Mouse (Mus musculus): Measurements from ENCODE around the gene Vnn1.

Gene Vnn1

DNA sequence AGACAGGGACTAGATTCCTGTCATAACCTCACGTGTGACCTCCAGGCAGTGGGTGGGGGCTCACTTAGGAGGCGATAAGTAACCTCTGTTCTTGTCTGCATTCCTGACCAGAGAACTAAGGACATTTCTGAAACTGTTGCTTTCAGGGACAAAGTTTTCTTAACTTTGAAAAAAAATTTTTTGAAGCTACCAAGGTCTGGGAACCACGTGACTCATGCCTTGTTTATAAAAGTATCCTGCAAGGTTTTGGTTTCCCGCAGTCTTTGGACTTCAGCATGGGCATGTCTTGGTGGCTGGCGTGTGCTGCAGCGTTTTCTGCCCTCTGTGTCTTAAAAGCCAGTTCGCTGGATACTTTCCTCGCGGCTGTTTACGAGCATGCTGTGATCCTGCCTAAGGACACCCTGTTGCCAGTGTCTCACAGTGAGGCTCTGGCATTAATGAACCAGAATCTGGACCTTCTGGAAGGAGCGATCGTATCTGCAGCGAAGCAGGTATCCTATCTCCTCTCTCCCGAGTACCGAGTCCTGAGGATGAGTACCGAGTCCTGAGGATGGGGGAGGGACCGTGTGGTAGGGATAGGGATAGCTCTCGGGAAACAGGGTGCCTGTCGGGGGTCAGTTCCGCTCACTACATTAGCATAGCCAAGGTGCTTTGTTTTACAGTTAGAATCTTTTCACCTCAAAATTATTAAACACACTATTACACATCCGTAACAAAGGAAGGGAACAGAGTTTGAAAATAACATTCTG lies at the start of gene Vnn1:
Gene Vnn1, plus strand, starts transcription at position 88 of the 749 bp plus-strand sequence.
- no peak for DNase-seq (ENCODE audit: low spot score in 2 of 2)

DNA sequence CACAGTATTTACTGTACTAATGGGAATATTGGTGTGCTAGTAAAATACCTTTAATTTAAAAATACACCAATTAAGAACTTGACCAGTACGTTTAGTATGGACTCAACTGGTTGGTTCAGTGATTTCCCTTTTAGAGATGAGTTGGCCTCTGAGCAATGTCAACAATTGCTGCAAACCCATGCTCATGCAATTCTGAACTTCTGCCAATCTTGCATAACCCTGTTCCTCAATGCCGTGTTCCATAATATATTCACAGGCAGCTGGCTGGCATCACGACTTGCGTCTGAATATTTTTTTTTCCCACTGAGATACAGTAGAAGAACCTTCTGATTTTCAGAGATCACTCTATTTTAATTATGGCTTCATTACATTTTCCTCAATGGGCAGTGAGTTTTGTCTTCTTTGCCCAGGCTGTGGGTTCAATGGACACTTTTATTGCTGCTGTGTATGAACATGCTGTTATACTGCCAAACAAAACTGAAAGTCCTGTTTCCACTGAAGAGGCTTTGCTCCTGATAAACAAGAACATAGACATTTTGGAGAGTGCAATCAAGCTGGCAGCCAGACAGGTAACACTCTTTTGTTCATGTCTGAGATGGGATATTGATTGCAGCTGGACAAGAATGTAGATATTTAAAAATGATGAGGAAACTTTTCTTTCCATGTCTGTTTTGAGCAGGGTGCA lies 43.1 kb upstream of the Vnn1 start, which contains the start of gene Vnn3:
Gene Vnn3, plus strand, starts transcription at position 235 of the 685 bp plus-strand sequence.
- no peak for DNase-seq (ENCODE audit: low spot score in 2 of 2)

DNA sequence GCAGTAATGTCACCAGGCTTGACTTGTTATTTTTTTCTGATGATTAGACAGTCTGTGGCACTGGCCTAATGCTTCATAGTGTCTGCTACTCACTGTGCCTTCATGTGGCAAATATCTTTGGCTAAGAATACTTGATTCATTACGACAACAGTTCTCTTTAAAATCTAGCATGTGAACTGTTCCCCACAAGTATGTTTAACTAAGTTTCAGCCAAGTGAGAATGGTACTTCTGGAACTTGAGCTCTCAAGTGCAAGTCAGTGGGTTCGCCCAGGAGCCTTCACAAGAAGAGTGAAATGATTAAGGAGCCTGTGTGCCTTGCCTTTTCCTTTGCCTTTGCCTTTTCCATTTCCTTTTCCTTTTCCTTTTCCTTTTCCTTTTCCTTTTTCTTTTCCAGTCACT lies 42.4 kb upstream of the Vnn1 start:
- no peak for DNase-seq (ENCODE audit: low spot score in 2 of 2)

GRCm38 (mm10) chr10:23864362-23865312 lies 29.9 kb upstream of the Vnn1 start:
- no peak for DNase-seq (ENCODE audit: low spot score in 2 of 2)

DNA sequence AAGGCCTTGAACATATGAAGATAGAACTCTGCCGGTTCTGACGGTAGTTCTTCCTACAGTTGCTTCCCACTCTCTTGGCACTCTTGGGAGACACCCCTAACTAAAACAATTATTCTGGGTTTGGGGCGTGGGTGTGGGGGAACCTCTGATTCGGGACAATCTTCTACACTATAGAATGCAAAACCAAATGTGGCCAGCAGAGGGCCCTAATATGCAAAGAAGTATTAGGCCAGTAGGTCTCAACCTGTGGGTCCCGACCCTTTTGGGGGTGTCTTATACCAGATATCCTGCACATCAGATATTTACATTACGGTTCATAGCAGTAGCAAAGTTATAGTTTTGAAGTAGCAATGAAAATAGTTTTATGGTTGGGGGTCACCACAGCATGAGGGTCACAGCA lies 13.8 kb upstream of the Vnn1 start:
- DNase-seq (ENCODE audit: low spot score in 2 of 2): no peak

- DNase-seq (ENCODE audit: low spot score in 2 of 2): no peak
These were observed 9.6 kb upstream of the Vnn1 start for GRCm38 (mm10) chr10:23884910-23885309.

DNA sequence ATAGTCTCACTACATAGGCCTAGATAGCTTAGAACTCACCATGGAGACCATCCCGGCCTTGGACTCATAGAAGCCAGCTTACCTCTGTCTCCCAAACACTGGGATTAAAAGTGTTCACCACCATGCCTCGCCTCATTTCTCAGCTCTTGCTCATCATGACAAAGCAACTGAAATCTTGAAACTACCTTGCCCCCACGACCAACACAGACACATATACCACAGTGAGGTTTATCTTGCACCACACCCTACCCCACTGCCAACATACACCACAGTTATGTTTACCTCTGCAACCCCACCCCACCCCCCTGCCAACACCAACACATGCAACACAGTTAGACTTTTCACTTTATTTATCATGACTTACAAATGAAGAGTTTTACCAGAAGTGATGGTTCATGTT lies 8.4 kb upstream of the Vnn1 start:
- no peak for DNase-seq (ENCODE audit: low spot score in 2 of 2)

- DNase-seq (ENCODE audit: low spot score in 2 of 2): no peak
These were observed 1.5 kb upstream of the Vnn1 start for GRCm38 (mm10) chr10:23892987-23893386.

DNA sequence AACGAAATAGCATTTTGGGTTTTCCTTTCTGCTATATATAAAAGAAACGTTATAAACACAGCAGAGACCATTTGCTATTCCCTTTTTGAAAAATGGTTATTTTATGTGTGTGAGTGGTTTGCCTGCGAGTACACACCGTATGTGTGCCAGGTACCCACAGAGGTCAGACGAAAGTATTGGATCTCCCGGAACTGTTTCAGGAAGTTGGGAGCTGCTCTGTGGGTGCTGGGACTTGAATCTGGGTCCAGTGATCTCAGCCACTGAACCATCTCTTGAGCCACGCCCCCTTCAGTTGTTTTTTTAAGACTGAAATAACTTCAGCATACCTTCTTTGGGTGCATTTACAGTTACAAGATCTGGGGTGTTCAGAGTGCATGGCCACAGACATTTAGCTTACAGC lies 888 bp downstream of the Vnn1 start:
- no peak for DNase-seq (ENCODE audit: low spot score in 2 of 2)

DNA sequence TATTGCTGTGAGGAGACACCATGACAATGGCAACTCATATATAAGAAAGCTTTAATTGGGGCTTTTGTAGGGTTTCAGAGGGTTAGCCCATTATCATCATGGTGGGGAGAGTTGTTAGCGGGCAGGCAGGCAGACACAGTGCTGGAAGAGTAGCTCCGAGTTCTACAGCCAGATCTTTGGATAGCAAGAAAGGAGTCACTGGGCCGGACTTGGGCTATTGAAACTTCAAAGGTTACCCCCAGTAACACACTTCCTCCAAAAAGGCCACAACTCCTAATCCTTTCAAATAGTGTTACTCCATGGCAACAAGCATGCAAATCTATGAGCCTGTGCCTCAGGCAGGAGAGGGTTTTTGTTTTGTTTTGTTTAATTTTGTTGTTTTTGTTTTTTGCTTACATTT lies 6.6 kb downstream of the Vnn1 start:
- no peak for DNase-seq (ENCODE audit: low spot score in 2 of 2)

DNA sequence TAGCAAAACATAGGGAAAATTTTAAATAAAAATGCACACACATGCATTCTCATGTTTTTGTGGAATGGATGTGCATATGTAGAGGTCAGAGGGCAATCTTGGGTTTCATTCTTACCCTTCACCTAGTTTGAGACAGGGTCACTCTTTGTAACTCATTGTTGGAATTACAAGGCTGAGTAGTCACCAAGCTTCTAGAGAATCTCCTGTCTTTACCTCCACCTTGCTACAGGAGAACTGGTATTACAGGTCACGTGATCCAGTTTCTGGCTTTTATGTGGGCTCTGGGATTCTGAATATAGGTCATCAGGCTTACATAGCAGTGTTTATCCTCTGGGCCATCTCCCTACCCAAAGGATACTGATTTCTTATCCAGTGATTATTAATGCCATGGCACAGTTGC lies 11.2 kb downstream of the Vnn1 start:
- no peak for DNase-seq (ENCODE audit: low spot score in 2 of 2)

GRCm38 (mm10) chr10:23920056-23920455 lies 25.6 kb downstream of the Vnn1 start, which contains the start of gene Taar1:
Gene Taar1 (plus strand): TSS chr10:23920356.
- DNase-seq (ENCODE audit: low spot score in 2 of 2): no peak

DNA sequence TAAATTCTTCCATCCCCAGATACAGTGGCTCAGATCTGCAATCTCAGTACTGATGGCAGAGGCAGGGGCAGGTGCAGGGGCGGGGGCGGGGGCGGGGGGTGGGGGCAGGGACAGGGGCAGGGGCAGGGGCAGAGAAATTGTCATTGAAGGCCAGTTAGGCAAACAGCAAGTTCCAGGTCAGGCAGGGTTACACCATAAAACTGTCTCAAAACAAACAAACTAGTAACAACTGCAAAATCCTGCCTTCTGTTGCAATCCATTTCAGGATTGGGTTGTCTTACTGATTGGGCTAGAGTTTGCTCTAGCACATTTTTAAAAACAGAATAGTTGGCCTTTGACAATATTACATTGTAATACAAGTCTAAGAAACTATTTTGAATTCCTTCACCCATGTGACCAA lies 28.0 kb downstream of the Vnn1 start:
- no peak for DNase-seq (ENCODE audit: low spot score in 2 of 2)

- DNase-seq (ENCODE audit: low spot score in 2 of 2): no peak
These were observed 29.5 kb downstream of the Vnn1 start for GRCm38 (mm10) chr10:23923941-23924340.

GRCm38 (mm10) chr10:23937613-23938012 lies 43.1 kb downstream of the Vnn1 start:
- no peak for DNase-seq (ENCODE audit: low spot score in 2 of 2)

DNA sequence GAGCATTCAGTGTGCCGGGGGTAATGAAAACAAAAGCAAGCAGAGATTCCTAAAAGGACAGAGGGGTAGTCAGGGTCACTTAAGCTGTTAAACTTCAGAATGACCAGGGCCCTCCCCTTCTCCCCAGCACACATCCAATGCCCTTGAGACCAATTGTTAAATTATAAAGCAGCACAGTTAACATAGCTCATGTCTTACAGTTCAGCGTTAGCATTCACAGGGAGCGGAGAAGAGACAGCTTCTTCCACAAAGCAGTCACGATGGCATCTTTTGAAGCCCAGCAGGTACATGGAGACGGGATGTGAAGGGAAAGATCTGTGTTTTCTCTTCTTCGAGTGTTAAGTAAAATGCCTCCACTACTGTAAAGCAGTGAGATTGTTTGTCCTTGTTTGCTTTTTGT lies 43.8 kb downstream of the Vnn1 start, which contains the start of gene Taar2:
Gene Taar2, plus strand, starts transcription at position 261 of the 400 bp plus-strand sequence.
- no peak for DNase-seq (ENCODE audit: low spot score in 2 of 2)

DNA sequence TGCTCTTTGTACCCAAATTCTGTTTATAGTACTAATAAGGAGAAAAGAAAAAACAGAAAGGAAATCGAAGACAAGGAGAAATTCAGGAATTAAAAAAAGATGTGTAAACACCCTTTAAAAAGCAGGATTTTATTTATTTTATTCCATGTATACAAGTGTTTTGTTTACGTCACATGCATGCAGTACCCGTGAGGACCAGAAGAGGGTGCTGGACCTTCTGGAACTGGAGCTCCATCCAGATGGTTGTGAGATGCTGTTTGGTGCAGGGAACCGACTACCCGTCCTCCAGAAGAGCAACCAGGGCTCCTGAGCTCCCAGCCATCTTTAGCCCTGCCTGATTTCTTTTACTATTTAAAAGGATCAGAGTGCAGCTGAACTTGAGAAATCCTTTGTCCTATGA lies 48.0 kb downstream of the Vnn1 start:
- no peak for DNase-seq (ENCODE audit: low spot score in 2 of 2)

- no peak for DNase-seq (ENCODE audit: low spot score in 2 of 2)
These were observed 53.5 kb downstream of the Vnn1 start for GRCm38 (mm10) chr10:23948026-23948425.

DNA sequence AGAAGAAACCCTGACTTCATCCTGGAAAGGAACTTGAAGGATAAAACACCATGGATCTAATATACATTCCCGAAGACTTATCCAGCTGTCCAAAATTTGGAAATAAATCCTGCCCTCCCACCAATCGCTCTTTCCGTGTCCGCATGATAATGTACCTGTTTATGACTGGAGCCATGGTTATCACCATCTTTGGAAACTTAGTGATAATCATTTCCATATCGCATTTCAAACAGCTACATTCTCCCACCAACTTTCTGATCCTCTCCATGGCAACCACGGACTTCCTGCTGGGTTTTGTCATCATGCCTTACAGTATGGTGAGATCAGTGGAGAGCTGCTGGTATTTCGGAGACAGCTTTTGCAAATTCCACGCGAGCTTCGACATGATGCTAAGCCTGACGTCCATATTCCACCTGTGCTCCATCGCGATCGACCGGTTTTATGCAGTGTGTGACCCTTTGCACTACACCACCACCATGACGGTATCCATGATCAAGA lies 55.1 kb downstream of the Vnn1 start, which contains the start of gene Taar3:
Gene Taar3, plus strand, starts transcription at position 51 of the 498 bp plus-strand sequence.
- no peak for DNase-seq (ENCODE audit: low spot score in 2 of 2)

DNA sequence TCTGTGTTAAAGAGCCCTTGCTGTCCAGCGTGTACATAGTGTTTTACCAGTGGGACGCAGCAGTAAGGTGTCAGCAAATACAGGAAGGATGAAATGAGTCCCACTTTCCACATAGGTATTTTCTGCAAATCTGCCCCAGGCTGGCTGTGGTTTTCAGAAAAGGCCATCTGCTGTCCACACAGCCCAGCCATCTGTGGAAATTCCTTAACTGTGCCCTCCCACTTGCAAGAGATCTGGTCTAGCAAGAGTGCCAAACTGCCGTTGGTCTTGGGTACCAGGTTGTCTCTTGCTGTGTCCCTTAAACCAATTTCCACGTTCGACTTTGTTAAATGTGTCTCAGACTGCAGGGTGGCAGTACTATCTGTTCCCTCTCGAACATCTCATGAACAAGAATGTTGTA lies 57.2 kb downstream of the Vnn1 start:
- DNase-seq (ENCODE audit: low spot score in 2 of 2): no peak

Data from urinary bladder, postnatal 4 days (tissue).